Mouse (Mus musculus) CH12.LX (cell line): Measurements from ENCODE around the gene Cog2. TPM values are rescaled to one million over a fixed set of nuclear protein-coding genes. Genes with fewer than 3 reads are reported as not detected.

ENCODE experiments used
- DNase-seq: peaks from one replicate; pipeline ENCODE4 v3.0.0-alpha.2; 2013; ENCODE audit errors: extremely low read depth
- H3K27ac ChIP-seq: 2 replicates; pipeline ENCODE4 v1.5.1; 2012; ENCODE audit warnings: low read depth, mild to moderate bottlenecking, control low read depth, moderate library complexity; ENCODE audit not compliant: insufficient read depth
- H3K27me3 ChIP-seq: replicated peaks from 2 replicates; pipeline ENCODE3; 2012; ENCODE audit warnings: inconsistent platforms
- H3K36me3 ChIP-seq, 2 experiments: replicated peaks in 1 of 2; 2 replicates each; pipeline versions ENCODE3 to v1.6.1; 2012; ENCODE audit warnings: inconsistent platforms in 1 of 2, low read length in 1 of 2, mild to moderate bottlenecking in 1 of 2, mixed read lengths in 1 of 2, moderate library complexity in 1 of 2; ENCODE audit not compliant: control insufficient read depth in 1 of 2, insufficient read depth in 1 of 2
- H3K4me1 ChIP-seq, 2 experiments: 2 replicates each; pipeline ENCODE4 v1.6.1; 2012; ENCODE audit warnings: inconsistent platforms in 1 of 2, moderate library complexity in 1 of 2; ENCODE audit not compliant: insufficient read depth in 2 of 2, control insufficient read depth in 1 of 2
- H3K4me2 ChIP-seq: 2 replicates; pipeline ENCODE4 v1.6.1; 2012; ENCODE audit warnings: low read depth, mild to moderate bottlenecking, control low read depth; ENCODE audit not compliant: poor library complexity, insufficient read depth, severe bottlenecking
- H3K4me3 ChIP-seq, 3 experiments: fragments of 150-350 bp in 1 of 3; sonication (generic) in 1 of 3; replicated peaks in 1 of 3; 2 replicates each; pipeline versions ENCODE3 to v1.5.1; 2011 to 2012; ENCODE audit warnings: low read depth in 2 of 3, low read length in 2 of 3, mild to moderate bottlenecking in 2 of 3, moderate library complexity in 2 of 3, control low read depth in 1 of 3, improper control_type of control experiment in 1 of 3, inconsistent platforms in 1 of 3, mixed read lengths in 1 of 3; ENCODE audit not compliant: poor library complexity in 1 of 3
- H3K79me2 ChIP-seq: replicated peaks from 2 replicates; pipeline ENCODE4 v1.6.1; 2012; ENCODE audit warnings: mild to moderate bottlenecking, moderate library complexity; ENCODE audit not compliant: control insufficient read depth, poor library complexity, insufficient read depth, severe bottlenecking; ENCODE audit errors: extremely low read depth
- H3K9ac ChIP-seq: 2 replicates; pipeline ENCODE4 v1.6.1; 2012; ENCODE audit warnings: low read depth, mild to moderate bottlenecking, control low read depth, moderate library complexity; ENCODE audit not compliant: insufficient read depth
- H3K9me3 ChIP-seq: replicated peaks from 2 replicates; pipeline ENCODE3; 2012; ENCODE audit warnings: low read length, inconsistent platforms, mixed read lengths
- BHLHE40 ChIP-seq: IDR thresholded peaks from 2 replicates; pipeline ENCODE4 v1.6.1; 2011; ENCODE audit warnings: mild to moderate bottlenecking, low read depth, low read length, improper control_type of control experiment
- CHD1 ChIP-seq: IDR thresholded peaks from 2 replicates; pipeline ENCODE4 v1.6.1; 2012; ENCODE audit warnings: low read depth, low read length, improper control_type of control experiment, inconsistent platforms
- E2F4 ChIP-seq: IDR thresholded peaks from 2 replicates; pipeline ENCODE4 v1.6.1; 2011; ENCODE audit warnings: low read depth, low read length, improper control_type of control experiment; ENCODE audit not compliant: insufficient replicate concordance
- JUND ChIP-seq: conservative IDR thresholded peaks from 2 replicates; pipeline ENCODE4 v1.6.1; 2011; ENCODE audit warnings: low read depth, low read length, improper control_type of control experiment
- NRF1 ChIP-seq: IDR thresholded peaks from 2 replicates; pipeline ENCODE4 v1.6.1; 2014; ENCODE audit warnings: low read depth, mild to moderate bottlenecking, inconsistent platforms, low read length, improper control_type of control experiment, moderate library complexity
- PAX5 ChIP-seq: IDR thresholded peaks from 2 replicates; pipeline ENCODE4 v1.6.1; 2012; ENCODE audit warnings: low read length, inconsistent platforms, mixed read lengths
- POLR2AphosphoS2 ChIP-seq: IDR thresholded peaks from 2 replicates; pipeline ENCODE4 v1.6.1; 2011; ENCODE audit warnings: low read depth, low read length, improper control_type of control experiment
- RCOR1 ChIP-seq: conservative IDR thresholded peaks from 2 replicates; pipeline ENCODE4 v1.6.1; 2012; ENCODE audit warnings: low read depth, mild to moderate bottlenecking, inconsistent platforms, low read length, improper control_type of control experiment
- TBP ChIP-seq: conservative IDR thresholded peaks from 2 replicates; pipeline ENCODE4 v1.6.1; 2011; ENCODE audit warnings: low read depth, low read length, improper control_type of control experiment
- USF1 ChIP-seq: IDR thresholded peaks from 2 replicates; pipeline ENCODE4 v1.6.1; 2014; ENCODE audit warnings: low read depth, mild to moderate bottlenecking, inconsistent platforms, low read length, improper control_type of control experiment
- USF2 ChIP-seq: conservative IDR thresholded peaks from 2 replicates; pipeline ENCODE4 v1.6.1; 2011; ENCODE audit warnings: low read depth, low read length, improper control_type of control experiment
- dilution Hi-C: fragments of 300-500 bp; cut with MboI; formaldehyde crosslinking; loops from 2 replicates; pipeline ENCODE4 v1.14.3; 2020; ENCODE audit warnings: low sequenced_read_pairs; ENCODE audit not compliant: extremely low pct_unique_long_range_greater_than_20kb, extremely low pct_ligation_motif_present
- in situ Hi-C: fragments of 300-500 bp; cut with MboI; formaldehyde crosslinking; loops from 3 replicates; pipeline ENCODE4 v1.14.3; 2019; ENCODE audit warnings: low sequenced_read_pairs, low pct_ligation_motif_present, low pct_unique_long_range_greater_than_20kb, mixed read lengths
- polyA plus RNA-seq: library from polyadenylated mRNA; unstranded; fragments of >175 nt; gene quantifications from 2 replicates; pipeline ENCODE4 v1.2.1, GENCODE M21; 2012; ENCODE audit warnings: low read depth; ENCODE audit not compliant: insufficient read length
- total RNA-seq, 2 experiments: library from RNA; depleted of rRNA; stranded (reverse); fragments of 300-350 nt in 1 of 2; fragments of >200 nt in 1 of 2; gene quantifications; 2 replicates each; pipeline ENCODE4 v1.2.3; 2012 to 2014

The Cog2 gene
- total and polyA plus RNA-seq, 3 experiments = 41.8 to 56.7 (median 55.5) TPM

DNA sequence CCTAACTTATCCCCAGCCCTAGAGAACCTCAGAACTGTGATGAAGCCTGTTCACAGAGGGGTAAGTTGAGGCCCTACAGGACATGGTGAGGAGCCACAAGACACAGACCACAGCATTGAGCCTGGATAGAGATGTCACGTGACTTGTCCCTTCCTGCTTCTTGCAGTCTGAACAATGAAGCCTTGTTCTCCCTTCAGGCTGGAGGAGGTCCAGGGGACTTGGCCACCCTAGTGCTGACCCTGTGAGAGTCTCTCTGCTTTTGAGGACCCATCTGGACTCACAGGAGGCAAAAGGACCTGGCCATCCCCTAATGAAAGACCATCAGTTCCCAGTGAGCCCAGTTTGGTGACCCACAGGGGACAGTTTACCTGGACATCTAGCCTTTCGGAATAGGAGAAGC is 48.5 kb downstream of the Cog2 start:
- Histone ChIP-seq H3K27me3 (peaks cover 60% of the 10 kb centered on the region), H3K36me3 (no peaks in the 10 kb centered on the region), H3K4me3 (no peak overlapping the region), H3K79me2 (no peaks in the 10 kb centered on the region), H3K9me3 (no peaks in the 10 kb centered on the region), H3K9ac (no peak overlapping the region), H3K4me2 (no peak overlapping the region), H3K4me1 (peaks cover 6 to 23% of the 10 kb centered on the region in 2 experiments), H3K27ac (no peak overlapping the region)
- in situ Hi-C loops = no loop called here
- DNase-seq = no peak
- TF ChIP-seq TBP (no peak), USF1 (peak; percentile 21), POLR2AphosphoS2 (no peak), BHLHE40 (0 out of 2 replicates have a peak, but pooled peaks have one; percentile 15), USF2 (peak; percentile 32; the same call in 1 of the 2 replicates)
- dilution Hi-C loops = no loop called here

DNA sequence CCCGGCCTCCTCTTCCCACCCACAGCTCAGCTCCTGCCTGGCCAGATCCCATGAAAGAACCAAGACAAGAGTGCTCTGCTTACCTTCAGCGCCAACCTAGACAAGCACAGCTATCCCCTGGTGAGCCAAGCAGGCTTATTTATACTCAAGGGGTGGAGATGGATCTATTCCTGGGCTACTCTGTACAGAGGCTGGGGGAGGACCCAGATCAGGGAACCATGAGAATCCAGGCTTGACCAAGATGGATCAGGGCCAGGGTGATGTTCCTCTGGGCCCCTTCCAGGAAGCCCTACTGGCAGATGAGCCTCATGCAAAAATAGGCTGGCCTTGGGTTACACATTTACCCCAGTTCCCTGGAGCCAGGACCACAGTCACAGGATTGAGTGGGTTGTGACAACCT is 49.0 kb downstream of the Cog2 start, which contains the start of gene Agt:
Gene Agt, minus strand, starts transcription at position 114 of the 400 bp plus-strand sequence.
- in situ Hi-C loops = no loop called here
- Histone ChIP-seq H3K36me3 (no peaks in the 10 kb centered on the region), H3K4me1 (peaks cover 10 to 28% of the 10 kb centered on the region in 2 experiments), H3K4me3 (no peak within 1 kb of the TSS), H3K79me2 (no peaks in the 10 kb centered on the region), H3K9ac (no peak within 1 kb of the TSS), H3K4me2 (no peak within 1 kb of the TSS), H3K27me3 (peaks cover 55% of the 10 kb centered on the region), H3K9me3 (no peaks in the 10 kb centered on the region), H3K27ac (no peak within 1 kb of the TSS)
- no peak for TF ChIP-seq PAX5
- TF ChIP-seq NRF1 = no peak
- DNase-seq = no peak
- dilution Hi-C loops = no loop called here

DNA sequence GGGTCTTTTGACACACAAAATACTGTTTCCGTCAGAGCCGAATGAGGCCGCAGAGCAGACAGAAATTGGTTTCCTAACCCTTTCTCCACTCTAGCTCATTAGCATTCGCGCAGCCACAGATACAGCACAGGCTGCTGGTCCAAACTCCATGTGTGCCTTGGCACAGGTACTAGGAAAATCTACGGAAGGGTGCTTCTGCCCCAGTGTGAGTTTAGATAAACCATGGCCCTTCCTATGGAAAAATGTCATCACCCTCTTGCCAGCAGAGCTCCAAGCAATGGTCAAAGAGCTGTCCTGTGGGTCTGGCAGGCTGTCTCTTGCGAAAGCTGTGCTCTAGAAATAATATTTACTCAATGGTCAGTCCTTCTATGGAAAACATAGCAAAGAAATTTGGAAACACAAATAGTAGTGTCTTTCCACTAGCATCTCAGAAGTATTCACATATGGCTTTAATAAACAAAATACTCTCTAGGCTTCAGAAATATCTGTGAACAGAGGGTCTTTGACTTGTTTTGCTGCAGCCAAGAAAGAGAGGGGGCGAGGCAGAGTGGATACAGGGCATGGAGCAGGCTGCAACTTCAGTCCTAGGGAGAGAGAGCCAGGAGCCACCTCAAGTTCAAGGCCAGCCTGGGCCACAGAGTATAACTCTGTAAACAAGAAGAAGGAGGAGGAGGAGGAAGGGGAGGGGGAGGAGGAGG is 51.3 kb downstream of the Cog2 start:
- Histone ChIP-seq H3K27ac (no peak overlapping the region), H3K27me3 (peaks cover 39% of the 10 kb centered on the region), H3K4me3 (no peak overlapping the region), H3K4me1 (peaks cover 10 to 28% of the 10 kb centered on the region in 2 experiments), H3K79me2 (no peaks in the 10 kb centered on the region), H3K36me3 (no peaks in the 10 kb centered on the region), H3K9ac (no peak overlapping the region), H3K9me3 (peaks cover 3% of the 10 kb centered on the region), H3K4me2 (no peak overlapping the region)
- dilution Hi-C loops (no loop called here), in situ Hi-C loops (no loop called here)
- TF ChIP-seq E2F4 = no peak
- no peak for TF ChIP-seq RCOR1
- no peak for TF ChIP-seq POLR2AphosphoS2
- TF ChIP-seq JUND = no peak
- TF ChIP-seq CHD1 = no peak
- DNase-seq = peak; percentile 27
